Mouse (Mus musculus): ENCODE measurements at regions not wholly inside any gene's neighbourhood (a gene's known extent, or its start where the extent isn't known, plus 50 kb on each side); places are given as distances from the start of the nearest gene placed in this dataset.

GRCm38 (mm10) chr16:93465741-93466140, 138.1 kb downstream of the Setd4 start:
- TF ChIP-seq POLR2A (IDR thresholded peaks at IDR 0.05; ENCODE audit: control insufficient read depth, low read depth, low read length) (no peak), CTCF (IDR thresholded peaks at IDR 0.05; ENCODE audit: control insufficient read depth, insufficient read depth, insufficient replicate concordance, low read depth, low read length) (no peak)
